Mouse (Mus musculus) erythroblast, embryonic 14.5 days (primary cell): ENCODE data around the gene Tmtc4. TPM values are rescaled to one million over a fixed set of nuclear protein-coding genes. Genes with fewer than 3 reads are reported as not detected.

Source experiments
- H3K27me3 ChIP-seq: 2 replicates; pipeline ENCODE4 v1.6.1; 2012; ENCODE audit warnings: inconsistent platforms; ENCODE audit not compliant: control insufficient read depth
- H3K36me3 ChIP-seq: 2 replicates; pipeline ENCODE4 v1.6.1; 2012; ENCODE audit warnings: mild to moderate bottlenecking, inconsistent platforms; ENCODE audit not compliant: control insufficient read depth
- H3K4me1 ChIP-seq: 2 replicates; pipeline ENCODE4 v1.6.1; 2012; ENCODE audit warnings: inconsistent platforms; ENCODE audit not compliant: control insufficient read depth
- H3K4me3 ChIP-seq: replicated peaks from 2 replicates; pipeline ENCODE3; 2012; ENCODE audit warnings: moderate library complexity, mild to moderate bottlenecking, inconsistent platforms
- H3K9me3 ChIP-seq: 2 replicates; pipeline ENCODE4 v1.6.1; 2012; ENCODE audit warnings: low read length, inconsistent platforms, mixed read lengths; ENCODE audit not compliant: control insufficient read depth
- GATA1 ChIP-seq: IDR thresholded peaks from 2 replicates; pipeline ENCODE4 v1.6.1; 2012; ENCODE audit warnings: low read length, inconsistent platforms, mixed read lengths
- TAL1 ChIP-seq: IDR thresholded peaks from 3 replicates; pipeline ENCODE4 v1.6.1; 2012; ENCODE audit warnings: low read length, inconsistent platforms, mixed read lengths
- polyA plus RNA-seq: library from polyadenylated mRNA; stranded (reverse); fragments of >175 nt; gene quantifications from 2 replicates; pipeline ENCODE4 v1.2.3, GENCODE M21; 2012

Gene Tmtc4
- polyA plus RNA-seq, 1 experiment: not detected

GRCm38 (mm10) chr14:122911265-122911664, 72.6 kb downstream of the Tmtc4 start:
- peaks cover 18% of the 10 kb centered on the region for H3K4me1 ChIP-seq
- no peak for TF ChIP-seq GATA1
- no peak for TF ChIP-seq TAL1
- no peak overlapping the region for H3K4me3 ChIP-seq
- no peaks in the 10 kb centered on the region for H3K9me3 ChIP-seq
- H3K27me3 ChIP-seq: no peaks in the 10 kb centered on the region
- no peaks in the 10 kb centered on the region for H3K36me3 ChIP-seq

GRCm38 (mm10) chr14:122909368-122910091, 74.3 kb downstream of the Tmtc4 start:
- H3K36me3 ChIP-seq: peaks cover 3% of the 10 kb centered on the region; the same call in 1 of the 2 replicates
- TF ChIP-seq GATA1 (no peak), TAL1 (no peak)
- H3K4me3 ChIP-seq: no peak overlapping the region
- H3K27me3 ChIP-seq: no peaks in the 10 kb centered on the region
- peaks cover 18% of the 10 kb centered on the region for H3K4me1 ChIP-seq
- H3K9me3 ChIP-seq: no peaks in the 10 kb centered on the region

GRCm38 (mm10) chr14:122908075-122908474, 75.8 kb downstream of the Tmtc4 start:
- TF ChIP-seq TAL1 (no peak), GATA1 (no peak)
- no peaks in the 10 kb centered on the region for H3K27me3 ChIP-seq
- H3K36me3 ChIP-seq: peaks cover 5% of the 10 kb centered on the region
- H3K4me3 ChIP-seq: no peak overlapping the region
- no peaks in the 10 kb centered on the region for H3K9me3 ChIP-seq
- peaks cover 15% of the 10 kb centered on the region for H3K4me1 ChIP-seq

- peaks cover 9% of the 10 kb centered on the region for H3K36me3 ChIP-seq
- H3K4me3 ChIP-seq: no peak overlapping the region
- TF ChIP-seq TAL1 (no peak), GATA1 (no peak)
- no peaks in the 10 kb centered on the region for H3K4me1 ChIP-seq
- H3K27me3 ChIP-seq: no peaks in the 10 kb centered on the region
- no peaks in the 10 kb centered on the region for H3K9me3 ChIP-seq
Measured at GRCm38 (mm10) chr14:122905007-122905406, 78.8 kb downstream of the Tmtc4 start.

- Histone ChIP-seq H3K4me3 (no peak overlapping the region), H3K4me1 (no peaks in the 10 kb centered on the region), H3K27me3 (no peaks in the 10 kb centered on the region), H3K9me3 (no peaks in the 10 kb centered on the region), H3K36me3 (peaks cover 12% of the 10 kb centered on the region)
- TF ChIP-seq GATA1: no peak
- TF ChIP-seq TAL1: no peak
Measured at GRCm38 (mm10) chr14:122903923-122904351, 79.9 kb downstream of the Tmtc4 start.

- H3K36me3 ChIP-seq: peaks cover 12% of the 10 kb centered on the region
- no peaks in the 10 kb centered on the region for H3K9me3 ChIP-seq
- no peaks in the 10 kb centered on the region for H3K4me1 ChIP-seq
- H3K27me3 ChIP-seq: no peaks in the 10 kb centered on the region
- TF ChIP-seq TAL1: no peak
- no peak for TF ChIP-seq GATA1
- H3K4me3 ChIP-seq: no peak overlapping the region
Measured at GRCm38 (mm10) chr14:122902884-122903283, 81.0 kb downstream of the Tmtc4 start.

- TF ChIP-seq GATA1 (no peak), TAL1 (no peak)
- H3K4me3 ChIP-seq: no peak overlapping the region
- no peaks in the 10 kb centered on the region for H3K9me3 ChIP-seq
- peaks cover 12% of the 10 kb centered on the region for H3K36me3 ChIP-seq
- H3K27me3 ChIP-seq: no peaks in the 10 kb centered on the region
- H3K4me1 ChIP-seq: no peaks in the 10 kb centered on the region
Measured at GRCm38 (mm10) chr14:122902136-122902535, 81.7 kb downstream of the Tmtc4 start.

- Histone ChIP-seq H3K36me3 (peaks cover 12% of the 10 kb centered on the region), H3K9me3 (no peaks in the 10 kb centered on the region), H3K4me3 (no peak overlapping the region), H3K4me1 (no peaks in the 10 kb centered on the region), H3K27me3 (no peaks in the 10 kb centered on the region)
- no peak for TF ChIP-seq GATA1
- no peak for TF ChIP-seq TAL1
Measured at GRCm38 (mm10) chr14:122901715-122902114, 82.1 kb downstream of the Tmtc4 start.

- no peaks in the 10 kb centered on the region for H3K4me1 ChIP-seq
- peaks cover 12% of the 10 kb centered on the region for H3K36me3 ChIP-seq
- TF ChIP-seq GATA1 (no peak), TAL1 (no peak)
- H3K4me3 ChIP-seq: no peak overlapping the region
- no peaks in the 10 kb centered on the region for H3K27me3 ChIP-seq
- H3K9me3 ChIP-seq: no peaks in the 10 kb centered on the region
Measured at GRCm38 (mm10) chr14:122901177-122901576, 82.7 kb downstream of the Tmtc4 start.

GRCm38 (mm10) chr14:122900679-122901078, 83.2 kb downstream of the Tmtc4 start:
- Histone ChIP-seq H3K9me3 (no peaks in the 10 kb centered on the region), H3K4me1 (no peaks in the 10 kb centered on the region), H3K27me3 (no peaks in the 10 kb centered on the region), H3K4me3 (no peak overlapping the region), H3K36me3 (peaks cover 12% of the 10 kb centered on the region)
- TF ChIP-seq GATA1 (no peak), TAL1 (no peak)
